Mouse (Mus musculus): Measurements from ENCODE around the gene Padi6.

The Padi6 gene

GRCm38 (mm10) chr4:140708297-140708927, 34.0 kb downstream of the Padi6 start:
- in situ Hi-C loops (cut with MseI, MboI) = no loop called here

- in situ Hi-C loops (cut with MseI, MboI) = no loop called here
These were observed 34.8 kb downstream of the Padi6 start for GRCm38 (mm10) chr4:140707615-140708014.

- in situ Hi-C loops (cut with MseI, MboI) = no loop called here
These were observed 38.3 kb downstream of the Padi6 start for GRCm38 (mm10) chr4:140704166-140704565.

- in situ Hi-C loops (cut with MseI, MboI) = no loop called here
These were observed 38.8 kb downstream of the Padi6 start for GRCm38 (mm10) chr4:140703636-140704035.

- in situ Hi-C loops (cut with MseI, MboI) = no loop called here
These were observed 39.7 kb downstream of the Padi6 start for GRCm38 (mm10) chr4:140702611-140703327.

- in situ Hi-C loops (cut with MseI, MboI) = no loop called here
These were observed 40.5 kb downstream of the Padi6 start for GRCm38 (mm10) chr4:140701716-140702561.

- in situ Hi-C loops (cut with MseI, MboI) = no loop called here
These were observed 41.3 kb downstream of the Padi6 start for GRCm38 (mm10) chr4:140701049-140701715.

GRCm38 (mm10) chr4:140700269-140701018, 42.0 kb downstream of the Padi6 start, which contains the start of gene Rcc2:
Gene Rcc2 (plus strand): TSS chr4:140700541.
- in situ Hi-C loops (cut with MseI, MboI) = no loop called here

GRCm38 (mm10) chr4:140699441-140700127, 42.9 kb downstream of the Padi6 start:
- in situ Hi-C loops (cut with MseI, MboI) = no loop called here

- in situ Hi-C loops (cut with MseI, MboI) = no loop called here
These were observed 46.5 kb downstream of the Padi6 start for GRCm38 (mm10) chr4:140695675-140696585.

- in situ Hi-C loops (cut with MseI, MboI) = no loop called here
These were observed 47.3 kb downstream of the Padi6 start for GRCm38 (mm10) chr4:140695146-140695545.

GRCm38 (mm10) chr4:140694551-140695060, 47.8 kb downstream of the Padi6 start:
- in situ Hi-C loops (cut with MseI, MboI) = no loop called here

- in situ Hi-C loops (cut with MseI, MboI) = no loop called here
These were observed 48.9 kb downstream of the Padi6 start for GRCm38 (mm10) chr4:140693513-140693912.

- in situ Hi-C loops (cut with MseI, MboI) = no loop called here
These were observed 51.0 kb downstream of the Padi6 start for GRCm38 (mm10) chr4:140691481-140691880.

- in situ Hi-C loops (cut with MseI, MboI) = no loop called here
These were observed 52.4 kb downstream of the Padi6 start for GRCm38 (mm10) chr4:140689873-140690655.

GRCm38 (mm10) chr4:140688826-140689425, 53.5 kb downstream of the Padi6 start:
- in situ Hi-C loops (cut with MseI, MboI) = no loop called here

GRCm38 (mm10) chr4:140688044-140688825, 54.2 kb downstream of the Padi6 start:
- in situ Hi-C loops (cut with MseI, MboI) = no loop called here

Data from mouse trophoblast stem cell (cell line).